Mouse (Mus musculus): ENCODE measurements around the gene Zwilch. TPM values are rescaled to one million over a fixed set of nuclear protein-coding genes. Genes with fewer than 3 reads are reported as not detected.
"Not testable (repeated sequence)": the region's sequence is repeated elsewhere in the genome, so short reads cannot be mapped to it uniquely, and the experiment has no call there.

Zwilch gene
- polyA plus RNA-seq, 1 experiment from 2014 or later, result 49.2 TPM

GRCm38 (mm10) chr9:64195554-64195953, 22.6 kb upstream of the Zwilch start:
- no peak for ATAC-seq (replicated peaks; ENCODE audit: low FRiP score)
- H3K36me3 ChIP-seq (ENCODE audit: control insufficient read depth, insufficient read depth, low read length), result peaks cover 4% of the 10 kb centered on the region; the same call in 1 of the 2 replicates
- H3K27ac ChIP-seq (ENCODE audit: low read depth, low read length), result no peak overlapping the region
- H3K4me2 ChIP-seq (ENCODE audit: low read depth, low read length, severe bottlenecking), result no peak overlapping the region
- WGBS, result 86% methylated on average over 4 of the region's 4 CpGs
- H3K9ac ChIP-seq (ENCODE audit: low read length), result no peak overlapping the region
- H3K27me3 ChIP-seq (ENCODE audit: control insufficient read depth, insufficient read depth, low read length), result no peaks in the 10 kb centered on the region
- H3K4me1 ChIP-seq (replicated peaks; ENCODE audit: control insufficient read depth, insufficient read depth, low read length), result no peaks in the 10 kb centered on the region
- no peak for DNase-seq (ENCODE audit: low spot score)
- H3K4me3 ChIP-seq (ENCODE audit: low read depth, low read length), result no peak overlapping the region
- H3K9me3 ChIP-seq (ENCODE audit: control insufficient read depth, low read length), result no peaks in the 10 kb centered on the region

GRCm38 (mm10) chr9:64193879-64194278, 21.0 kb upstream of the Zwilch start:
- Histone ChIP-seq H3K4me2 (ENCODE audit: low read depth, low read length, severe bottlenecking) (no peak overlapping the region), H3K9ac (ENCODE audit: low read length) (no peak overlapping the region), H3K4me1 (replicated peaks; ENCODE audit: control insufficient read depth, insufficient read depth, low read length) (no peaks in the 10 kb centered on the region), H3K27me3 (ENCODE audit: control insufficient read depth, insufficient read depth, low read length) (no peaks in the 10 kb centered on the region), H3K36me3 (ENCODE audit: control insufficient read depth, insufficient read depth, low read length) (peaks cover 4% of the 10 kb centered on the region; the same call in 1 of the 2 replicates), H3K9me3 (ENCODE audit: control insufficient read depth, low read length) (no peaks in the 10 kb centered on the region), H3K27ac (ENCODE audit: low read depth, low read length) (no peak overlapping the region), H3K4me3 (ENCODE audit: low read depth, low read length) (no peak overlapping the region)
- 88% methylated on average over 1 of the region's 1 CpGs for WGBS
- ATAC-seq (replicated peaks; ENCODE audit: low FRiP score) (no peak), DNase-seq (ENCODE audit: low spot score) (no peak)

- no peak overlapping the region for H3K9ac ChIP-seq (ENCODE audit: low read length)
- 91% methylated on average over 5 of the region's 5 CpGs for WGBS
- no peak overlapping the region for H3K27ac ChIP-seq (ENCODE audit: low read depth, low read length)
- H3K4me1 ChIP-seq (replicated peaks; ENCODE audit: control insufficient read depth, insufficient read depth, low read length), result no peaks in the 10 kb centered on the region; the same call in 1 of the 2 replicates
- no peaks in the 10 kb centered on the region for H3K9me3 ChIP-seq (ENCODE audit: control insufficient read depth, low read length)
- no peak for ATAC-seq (replicated peaks; ENCODE audit: low FRiP score)
- H3K27me3 ChIP-seq (ENCODE audit: control insufficient read depth, insufficient read depth, low read length), result no peaks in the 10 kb centered on the region
- H3K4me3 ChIP-seq (ENCODE audit: low read depth, low read length), result no peak overlapping the region
- no peak overlapping the region for H3K4me2 ChIP-seq (ENCODE audit: low read depth, low read length, severe bottlenecking)
- H3K36me3 ChIP-seq (ENCODE audit: control insufficient read depth, insufficient read depth, low read length), result no peaks in the 10 kb centered on the region; the same call in 1 of the 2 replicates
- DNase-seq (ENCODE audit: low spot score), result no peak
Observed at GRCm38 (mm10) chr9:64184166-64184840, 11.4 kb upstream of the Zwilch start.

- H3K27ac ChIP-seq (ENCODE audit: low read depth, low read length); H3K4me1 ChIP-seq (replicated peaks; ENCODE audit: control insufficient read depth, insufficient read depth, low read length); H3K9ac ChIP-seq (ENCODE audit: low read length); H3K9me3 ChIP-seq (ENCODE audit: control insufficient read depth, low read length); H3K4me2 ChIP-seq (ENCODE audit: low read depth, low read length, severe bottlenecking); DNase-seq (ENCODE audit: low spot score); ATAC-seq (replicated peaks; ENCODE audit: low FRiP score); H3K4me3 ChIP-seq (ENCODE audit: low read depth, low read length); H3K36me3 ChIP-seq (ENCODE audit: control insufficient read depth, insufficient read depth, low read length); H3K27me3 ChIP-seq (ENCODE audit: control insufficient read depth, insufficient read depth, low read length): not testable (repeated sequence)
- WGBS, result 94% methylated on average over 5 of the region's 5 CpGs
Observed at GRCm38 (mm10) chr9:64183295-64183694, 10.4 kb upstream of the Zwilch start.

GRCm38 (mm10) chr9:64178974-64179646, 6.2 kb upstream of the Zwilch start, which contains the start of gene Snapc5:
Snapc5 (plus strand) TSS chr9:64179274.
- Histone ChIP-seq H3K4me2 (ENCODE audit: low read depth, low read length, severe bottlenecking) (peak within 1 kb of the TSS; percentile 59), H3K27ac (ENCODE audit: low read depth, low read length) (peak within 1 kb of the TSS; percentile 75), H3K4me3 (ENCODE audit: low read depth, low read length) (peak within 1 kb of the TSS; percentile 66), H3K27me3 (ENCODE audit: control insufficient read depth, insufficient read depth, low read length) (no peaks in the 10 kb centered on the region), H3K9ac (ENCODE audit: low read length) (peak within 1 kb of the TSS; percentile 71), H3K36me3 (ENCODE audit: control insufficient read depth, insufficient read depth, low read length) (peaks cover 17% of the 10 kb centered on the region; the same call in 1 of the 2 replicates), H3K9me3 (ENCODE audit: control insufficient read depth, low read length) (no peaks in the 10 kb centered on the region), H3K4me1 (replicated peaks; ENCODE audit: control insufficient read depth, insufficient read depth, low read length) (no peaks in the 10 kb centered on the region; the same call in 1 of the 2 replicates)
- ATAC-seq (replicated peaks; ENCODE audit: low FRiP score) (peak; percentile 95), DNase-seq (ENCODE audit: low spot score) (peak; percentile 94)
- WGBS, result under 1% methylated on average over 35 of the region's 35 CpGs

- ATAC-seq (replicated peaks; ENCODE audit: low FRiP score), result peak; percentile 62
- H3K27ac ChIP-seq (ENCODE audit: low read depth, low read length), result peak overlapping the region; percentile 75
- 0 out of 2 replicates have a peak overlapping the region, but pooled peaks have one; percentile 66 for H3K4me3 ChIP-seq (ENCODE audit: low read depth, low read length)
- H3K9ac ChIP-seq (ENCODE audit: low read length), result peak overlapping the region; percentile 71; the same call in 1 of the 2 replicates
- H3K27me3 ChIP-seq (ENCODE audit: control insufficient read depth, insufficient read depth, low read length), result no peaks in the 10 kb centered on the region
- peak overlapping the region; percentile 59 for H3K4me2 ChIP-seq (ENCODE audit: low read depth, low read length, severe bottlenecking)
- no peak for DNase-seq (ENCODE audit: low spot score)
- H3K36me3 ChIP-seq (ENCODE audit: control insufficient read depth, insufficient read depth, low read length), result peaks cover 17% of the 10 kb centered on the region; the same call in 1 of the 2 replicates
- H3K4me1 ChIP-seq (replicated peaks; ENCODE audit: control insufficient read depth, insufficient read depth, low read length), result no peaks in the 10 kb centered on the region; the same call in 1 of the 2 replicates
- no peaks in the 10 kb centered on the region for H3K9me3 ChIP-seq (ENCODE audit: control insufficient read depth, low read length)
- 37% methylated on average over 3 of the region's 3 CpGs for whole genome bisulfite sequencing
Observed at GRCm38 (mm10) chr9:64178610-64178973, 5.7 kb upstream of the Zwilch start.

- no peak overlapping the region for H3K27ac ChIP-seq (ENCODE audit: low read depth, low read length)
- peaks cover 3% of the 10 kb centered on the region; the same call in 1 of the 2 replicates for H3K4me1 ChIP-seq (replicated peaks; ENCODE audit: control insufficient read depth, insufficient read depth, low read length)
- no peak overlapping the region for H3K4me3 ChIP-seq (ENCODE audit: low read depth, low read length)
- no peaks in the 10 kb centered on the region for H3K9me3 ChIP-seq (ENCODE audit: control insufficient read depth, low read length)
- H3K27me3 ChIP-seq (ENCODE audit: control insufficient read depth, insufficient read depth, low read length), result no peaks in the 10 kb centered on the region
- H3K9ac ChIP-seq (ENCODE audit: low read length), result no peak overlapping the region
- peaks cover 17% of the 10 kb centered on the region; the same call in 1 of the 2 replicates for H3K36me3 ChIP-seq (ENCODE audit: control insufficient read depth, insufficient read depth, low read length)
- 92% methylated on average over 11 of the region's 11 CpGs for WGBS
- H3K4me2 ChIP-seq (ENCODE audit: low read depth, low read length, severe bottlenecking), result no peak overlapping the region
- no peak for ATAC-seq (replicated peaks; ENCODE audit: low FRiP score)
- no peak for DNase-seq (ENCODE audit: low spot score)
Observed at GRCm38 (mm10) chr9:64175378-64175777, 2.5 kb upstream of the Zwilch start.

GRCm38 (mm10) chr9:64174766-64175165, 1.9 kb upstream of the Zwilch start:
- H3K27me3 ChIP-seq (ENCODE audit: control insufficient read depth, insufficient read depth, low read length), result no peaks in the 10 kb centered on the region
- peak overlapping the region; percentile 98; the same call in 1 of the 2 replicates for H3K4me3 ChIP-seq (ENCODE audit: low read depth, low read length)
- peaks cover 3% of the 10 kb centered on the region; the same call in 1 of the 2 replicates for H3K4me1 ChIP-seq (replicated peaks; ENCODE audit: control insufficient read depth, insufficient read depth, low read length)
- H3K9me3 ChIP-seq (ENCODE audit: control insufficient read depth, low read length), result no peaks in the 10 kb centered on the region
- peak overlapping the region; percentile 82; the same call in 1 of the 2 replicates for H3K4me2 ChIP-seq (ENCODE audit: low read depth, low read length, severe bottlenecking)
- ATAC-seq (replicated peaks; ENCODE audit: low FRiP score) (no peak), DNase-seq (ENCODE audit: low spot score) (no peak)
- WGBS, result 85% methylated on average over 8 of the region's 8 CpGs
- H3K27ac ChIP-seq (ENCODE audit: low read depth, low read length), result no peak overlapping the region
- peaks cover 17% of the 10 kb centered on the region; the same call in 1 of the 2 replicates for H3K36me3 ChIP-seq (ENCODE audit: control insufficient read depth, insufficient read depth, low read length)
- H3K9ac ChIP-seq (ENCODE audit: low read length), result no peak overlapping the region
